Mouse (Mus musculus): ENCODE measurements around the gene Plcd1. TPM values are rescaled to one million over a fixed set of nuclear protein-coding genes. Genes with fewer than 3 reads are reported as not detected.

Gene Plcd1
- polyA plus RNA-seq, 1 experiment from 2014 or later: 23.8 TPM

DNA sequence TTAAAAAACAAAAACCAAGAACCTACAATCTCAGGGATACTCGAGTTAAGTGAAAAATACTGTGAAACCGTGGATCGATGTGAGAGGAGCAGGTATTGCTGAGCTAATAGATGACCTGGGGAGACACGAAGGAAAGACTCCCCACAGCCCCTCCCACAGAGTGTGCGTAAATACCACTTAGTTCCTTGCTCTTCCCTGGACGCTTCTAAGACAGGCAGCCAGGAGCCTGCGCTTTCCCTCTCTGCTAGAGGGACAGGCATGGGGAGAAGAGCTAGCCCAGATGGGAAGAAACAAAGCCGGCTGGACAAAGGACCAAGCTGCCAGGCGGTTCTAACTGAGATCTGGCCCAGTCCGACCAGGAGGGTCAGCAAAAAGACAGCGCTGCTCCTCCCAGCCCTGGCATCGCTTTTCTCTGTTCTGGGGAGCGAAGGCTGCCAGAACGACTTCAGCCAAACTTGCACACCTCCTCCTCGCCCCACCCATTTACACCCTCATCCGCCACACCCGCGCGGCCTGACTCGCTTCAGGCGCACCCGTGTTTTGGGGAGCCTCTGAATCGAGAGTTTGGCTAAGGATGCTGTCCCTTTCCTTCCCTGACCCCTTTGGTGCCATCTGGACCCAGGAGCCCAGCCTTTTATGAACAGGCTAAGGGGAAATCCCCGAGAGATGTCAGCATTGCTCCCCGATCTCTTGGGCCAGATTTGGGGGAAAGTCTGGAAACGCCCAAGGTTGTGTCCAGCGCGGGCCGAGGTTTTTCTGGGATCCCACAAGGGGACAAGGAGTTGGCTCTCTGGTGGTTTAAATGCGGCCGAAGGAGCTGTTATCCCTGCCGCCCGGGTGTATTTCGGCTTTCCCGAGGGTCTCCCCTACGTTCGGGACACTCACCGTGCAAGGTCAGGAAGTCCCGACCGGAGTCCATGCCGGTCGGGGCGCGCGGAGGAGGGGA lies 556 bp downstream of the Plcd1 start:
- H3K36me3 ChIP-seq (ENCODE audit: control insufficient read depth, insufficient read depth): no peaks in the 10 kb centered on the region
- peak overlapping the region; percentile 86 for H3K9ac ChIP-seq (ENCODE audit: low read length)
- peak overlapping the region; percentile 76 for H3K4me3 ChIP-seq (ENCODE audit: low read length)
- peak overlapping the region; percentile 70 for H3K27ac ChIP-seq (ENCODE audit: low read length)
- WGBS: 4% methylated on average over 45 of the region's 45 CpGs
- no peak for ATAC-seq (replicated peaks; ENCODE audit: extremely low read depth, insufficient read depth, low FRiP score)
- no peaks in the 10 kb centered on the region; the same call in 1 of the 2 replicates for H3K27me3 ChIP-seq (ENCODE audit: control insufficient read depth, insufficient read depth, low read length)
- no peaks in the 10 kb centered on the region for H3K9me3 ChIP-seq (replicated peaks; ENCODE audit: control insufficient read depth, low read length)
- peak overlapping the region; percentile 93 for H3K4me2 ChIP-seq (ENCODE audit: low read depth, low read length)
- H3K4me1 ChIP-seq (ENCODE audit: control insufficient read depth, insufficient read depth, low read length): peaks cover 28% of the 10 kb centered on the region

DNA sequence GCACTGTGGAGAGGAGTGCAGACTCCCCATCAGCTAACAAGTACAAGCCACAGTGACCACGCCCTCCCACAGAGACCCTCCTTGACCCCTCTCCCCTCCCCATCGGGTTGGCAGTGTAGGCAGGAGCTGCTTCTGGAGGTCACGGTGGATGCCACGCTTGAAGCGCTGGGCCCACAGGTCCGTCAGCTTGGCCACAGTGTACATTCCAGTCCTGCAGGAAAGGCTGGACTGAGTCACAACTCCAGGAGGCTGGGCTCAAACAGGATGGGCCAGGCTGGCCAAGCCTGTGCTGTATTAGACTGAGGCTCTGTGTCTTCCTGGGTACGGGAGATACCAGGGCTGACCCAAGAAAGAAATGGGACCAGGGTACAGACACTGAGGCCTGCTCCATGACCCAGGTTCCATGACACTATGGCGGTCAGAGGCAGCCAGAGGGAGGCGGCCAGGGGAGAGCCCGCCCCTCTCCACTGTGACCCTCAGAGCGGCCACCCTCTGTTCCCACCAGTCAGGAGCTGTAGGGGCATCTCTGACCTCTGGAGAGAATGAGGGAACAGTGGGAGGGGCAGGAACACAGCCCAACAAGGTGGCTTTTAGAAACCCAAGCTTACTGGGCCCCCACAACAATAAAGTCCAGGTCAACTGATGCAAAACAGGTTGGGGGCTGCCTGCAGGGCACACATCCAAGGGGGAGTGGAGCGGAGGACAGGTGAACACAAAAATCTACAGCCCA lies 1.6 kb downstream of the Plcd1 start:
- Histone ChIP-seq H3K4me3 (ENCODE audit: low read length) (peak overlapping the region; percentile 76), H3K9ac (ENCODE audit: low read length) (no peak overlapping the region), H3K27ac (ENCODE audit: low read length) (no peak overlapping the region), H3K4me1 (ENCODE audit: control insufficient read depth, insufficient read depth, low read length) (peaks cover 31% of the 10 kb centered on the region), H3K27me3 (ENCODE audit: control insufficient read depth, insufficient read depth, low read length) (no peaks in the 10 kb centered on the region; the same call in 1 of the 2 replicates), H3K9me3 (replicated peaks; ENCODE audit: control insufficient read depth, low read length) (no peaks in the 10 kb centered on the region), H3K4me2 (ENCODE audit: low read depth, low read length) (peak overlapping the region; percentile 93), H3K36me3 (ENCODE audit: control insufficient read depth, insufficient read depth) (no peaks in the 10 kb centered on the region)
- ATAC-seq (replicated peaks; ENCODE audit: extremely low read depth, insufficient read depth, low FRiP score): no peak
- 70% methylated on average over 12 of the region's 12 CpGs for WGBS

DNA sequence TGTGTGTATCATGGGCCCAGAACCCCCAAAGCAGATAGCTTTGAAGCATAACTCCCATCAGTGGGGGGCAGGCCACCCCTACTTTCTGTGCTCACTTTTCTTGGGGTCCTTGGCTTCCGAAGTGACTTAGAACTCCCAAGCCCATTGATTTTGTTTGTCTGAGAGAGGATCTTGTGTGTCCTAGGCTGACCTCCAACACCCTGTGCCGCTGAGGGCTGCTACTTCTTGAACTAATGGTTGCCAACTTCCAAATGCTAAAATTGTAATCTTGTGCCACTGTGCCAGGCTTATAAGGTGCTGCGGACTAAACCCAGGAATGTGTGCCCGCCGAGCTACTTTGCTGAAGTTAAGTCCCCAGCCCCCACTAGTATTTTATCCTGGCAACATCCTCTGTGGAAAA lies 2.8 kb downstream of the Plcd1 start:
- no peaks in the 10 kb centered on the region for H3K9me3 ChIP-seq (replicated peaks; ENCODE audit: control insufficient read depth, low read length)
- no peaks in the 10 kb centered on the region for H3K36me3 ChIP-seq (ENCODE audit: control insufficient read depth, insufficient read depth)
- H3K4me3 ChIP-seq (ENCODE audit: low read length): no peak overlapping the region
- H3K9ac ChIP-seq (ENCODE audit: low read length): no peak overlapping the region
- H3K27me3 ChIP-seq (ENCODE audit: control insufficient read depth, insufficient read depth, low read length): no peaks in the 10 kb centered on the region; the same call in 1 of the 2 replicates
- ATAC-seq (replicated peaks; ENCODE audit: extremely low read depth, insufficient read depth, low FRiP score): no peak
- 89% methylated on average over 5 of the region's 5 CpGs for WGBS
- H3K4me2 ChIP-seq (ENCODE audit: low read depth, low read length): no peak overlapping the region
- no peak overlapping the region for H3K27ac ChIP-seq (ENCODE audit: low read length)
- H3K4me1 ChIP-seq (ENCODE audit: control insufficient read depth, insufficient read depth, low read length): peaks cover 37% of the 10 kb centered on the region

- H3K27me3 ChIP-seq (ENCODE audit: control insufficient read depth, insufficient read depth, low read length): no peaks in the 10 kb centered on the region
- no peak for ATAC-seq (replicated peaks; ENCODE audit: extremely low read depth, insufficient read depth, low FRiP score)
- H3K4me3 ChIP-seq (ENCODE audit: low read length): no peak overlapping the region
- H3K4me1 ChIP-seq (ENCODE audit: control insufficient read depth, insufficient read depth, low read length): peaks cover 39% of the 10 kb centered on the region
- no peak overlapping the region for H3K27ac ChIP-seq (ENCODE audit: low read length)
- no peak overlapping the region for H3K4me2 ChIP-seq (ENCODE audit: low read depth, low read length)
- H3K9ac ChIP-seq (ENCODE audit: low read length): no peak overlapping the region
- no peaks in the 10 kb centered on the region for H3K9me3 ChIP-seq (replicated peaks; ENCODE audit: control insufficient read depth, low read length)
- 73% methylated on average over 7 of the region's 7 CpGs for WGBS
- H3K36me3 ChIP-seq (ENCODE audit: control insufficient read depth, insufficient read depth): no peaks in the 10 kb centered on the region
Observed at GRCm38 (mm10) chr9:119089437-119089836, 3.9 kb downstream of the Plcd1 start.

- H3K4me1 ChIP-seq (ENCODE audit: control insufficient read depth, insufficient read depth, low read length): peaks cover 33% of the 10 kb centered on the region
- H3K27ac ChIP-seq (ENCODE audit: low read length): peak overlapping the region; percentile 67
- 1% methylated on average over 24 of the region's 24 CpGs for WGBS
- no peaks in the 10 kb centered on the region for H3K27me3 ChIP-seq (ENCODE audit: control insufficient read depth, insufficient read depth, low read length)
- H3K9ac ChIP-seq (ENCODE audit: low read length): peak overlapping the region; percentile 60
- no peaks in the 10 kb centered on the region for H3K36me3 ChIP-seq (ENCODE audit: control insufficient read depth, insufficient read depth)
- ATAC-seq (replicated peaks; ENCODE audit: extremely low read depth, insufficient read depth, low FRiP score): peak; percentile 73
- H3K4me3 ChIP-seq (ENCODE audit: low read length): peak overlapping the region; percentile 44
- H3K9me3 ChIP-seq (replicated peaks; ENCODE audit: control insufficient read depth, low read length): no peaks in the 10 kb centered on the region
- H3K4me2 ChIP-seq (ENCODE audit: low read depth, low read length): peak overlapping the region; percentile 65
Observed at GRCm38 (mm10) chr9:119088148-119088801, 5.0 kb downstream of the Plcd1 start.

- H3K4me3 ChIP-seq (ENCODE audit: low read length): peak overlapping the region; percentile 44; the same call in 1 of the 2 replicates
- peaks cover 33% of the 10 kb centered on the region for H3K4me1 ChIP-seq (ENCODE audit: control insufficient read depth, insufficient read depth, low read length)
- H3K9me3 ChIP-seq (replicated peaks; ENCODE audit: control insufficient read depth, low read length): no peaks in the 10 kb centered on the region
- no peaks in the 10 kb centered on the region for H3K36me3 ChIP-seq (ENCODE audit: control insufficient read depth, insufficient read depth)
- no peak overlapping the region for H3K9ac ChIP-seq (ENCODE audit: low read length)
- no peak overlapping the region for H3K27ac ChIP-seq (ENCODE audit: low read length)
- H3K27me3 ChIP-seq (ENCODE audit: control insufficient read depth, insufficient read depth, low read length): no peaks in the 10 kb centered on the region
- H3K4me2 ChIP-seq (ENCODE audit: low read depth, low read length): peak overlapping the region; percentile 65
- WGBS: 85% methylated on average over 5 of the region's 5 CpGs
- ATAC-seq (replicated peaks; ENCODE audit: extremely low read depth, insufficient read depth, low FRiP score): no peak
Observed at GRCm38 (mm10) chr9:119087309-119087708, 6.0 kb downstream of the Plcd1 start.

DNA sequence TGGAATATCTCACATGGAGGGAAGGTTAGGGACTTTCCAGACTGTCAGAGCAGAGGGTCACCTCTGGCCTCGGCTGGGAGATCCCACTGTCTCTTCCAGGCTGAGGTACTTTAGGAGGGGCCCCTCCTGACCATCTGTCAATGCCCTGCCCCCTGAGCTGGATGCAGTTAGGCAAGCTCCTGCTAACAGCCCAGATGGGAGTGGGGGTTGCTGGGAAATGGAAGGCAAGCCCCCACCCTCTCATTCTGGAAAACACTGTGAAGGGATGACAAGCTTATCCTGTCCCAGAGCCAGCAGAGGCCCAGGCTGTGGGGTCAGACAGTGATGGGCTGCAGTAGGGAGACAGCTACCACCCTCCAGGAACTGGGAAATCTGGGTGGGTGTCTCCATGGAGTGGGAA lies 6.9 kb downstream of the Plcd1 start:
- Histone ChIP-seq H3K4me2 (ENCODE audit: low read depth, low read length) (no peak overlapping the region), H3K27me3 (ENCODE audit: control insufficient read depth, insufficient read depth, low read length) (no peaks in the 10 kb centered on the region), H3K4me3 (ENCODE audit: low read length) (no peak overlapping the region), H3K36me3 (ENCODE audit: control insufficient read depth, insufficient read depth) (no peaks in the 10 kb centered on the region), H3K9me3 (replicated peaks; ENCODE audit: control insufficient read depth, low read length) (no peaks in the 10 kb centered on the region), H3K27ac (ENCODE audit: low read length) (no peak overlapping the region), H3K9ac (ENCODE audit: low read length) (no peak overlapping the region), H3K4me1 (ENCODE audit: control insufficient read depth, insufficient read depth, low read length) (peaks cover 25% of the 10 kb centered on the region)
- 31% methylated on average over 1 of the region's 1 CpGs for WGBS
- peak; percentile 14; the same call in 1 of the 2 replicates for ATAC-seq (replicated peaks; ENCODE audit: extremely low read depth, insufficient read depth, low FRiP score)

GRCm38 (mm10) chr9:119083966-119084365 lies 9.3 kb downstream of the Plcd1 start:
- Histone ChIP-seq H3K27me3 (ENCODE audit: control insufficient read depth, insufficient read depth, low read length) (no peaks in the 10 kb centered on the region), H3K36me3 (ENCODE audit: control insufficient read depth, insufficient read depth) (no peaks in the 10 kb centered on the region), H3K4me3 (ENCODE audit: low read length) (no peak overlapping the region), H3K9me3 (replicated peaks; ENCODE audit: control insufficient read depth, low read length) (no peaks in the 10 kb centered on the region), H3K4me1 (ENCODE audit: control insufficient read depth, insufficient read depth, low read length) (peaks cover 25% of the 10 kb centered on the region), H3K4me2 (ENCODE audit: low read depth, low read length) (no peak overlapping the region), H3K9ac (ENCODE audit: low read length) (no peak overlapping the region), H3K27ac (ENCODE audit: low read length) (no peak overlapping the region)
- no peak for ATAC-seq (replicated peaks; ENCODE audit: extremely low read depth, insufficient read depth, low FRiP score)
- 71% methylated on average over 10 of the region's 10 CpGs for WGBS

Measured in heart, embryonic 16.5 days (tissue).